In the genomic region with DNA sequence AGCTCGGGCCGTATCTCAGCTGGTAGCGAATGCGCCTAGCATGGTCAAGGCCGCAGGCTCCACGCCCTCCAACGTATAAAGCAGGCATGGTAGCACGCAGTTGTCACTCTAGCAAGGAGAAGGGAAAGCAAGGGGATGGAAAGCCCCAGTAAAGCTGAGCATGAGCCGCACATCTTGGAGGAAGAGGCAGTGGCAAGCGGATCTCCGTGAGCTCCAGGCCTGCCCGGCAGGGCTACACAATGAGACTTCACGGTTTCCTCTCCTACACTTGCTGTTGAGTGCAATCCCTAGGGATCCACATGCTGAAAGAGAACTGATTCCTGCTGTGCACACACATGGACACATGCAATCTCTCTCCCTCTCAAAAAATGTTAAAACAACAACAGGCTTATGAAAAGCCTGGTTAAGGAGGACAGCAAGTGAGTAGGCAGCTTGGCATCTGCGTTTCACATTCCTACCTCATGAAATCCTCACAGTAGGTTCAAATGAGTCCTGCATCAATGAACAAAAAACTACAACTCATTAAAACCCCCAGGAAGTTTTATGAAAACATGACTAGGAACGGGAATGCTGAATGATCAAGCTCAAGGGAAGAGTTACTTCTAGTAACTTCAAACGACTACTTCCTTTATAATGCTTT, we compare ENCODE assay signal across 10 mouse cellular contexts. TPM values are rescaled to one million over a fixed set of nuclear protein-coding genes. Genes with fewer than 3 reads are reported as not detected.
DNase-seq lines count a peak whose midpoint lies in the region; ATAC-seq and TF ChIP-seq lines count a peak whose summit lies in the region.
"Had no signal": no experiment of that assay in that cellular context is flagged by ENCODE, and none has a peak within 500 bp of the region (broad histone marks: within the 10 kb centered on the region; RNA-seq: fewer than 3 reads in every experiment).

No protein-coding gene starts in this region.

- H3K36me3 ChIP-seq in heart, adult 2 months (ENCODE audit: control insufficient read depth, insufficient read depth, low read length) = peaks cover 14% of the 10 kb centered on the region
- H3K36me3 ChIP-seq in neural tube, embryonic 13.5 days = no peaks in the 10 kb centered on the region
- no peaks in the 10 kb centered on the region for H3K36me3 ChIP-seq in neural tube, embryonic 15.5 days
- no peaks in the 10 kb centered on the region for H3K36me3 ChIP-seq in myocyte (ENCODE audit: control insufficient read depth, insufficient read depth)
- no peaks in the 10 kb centered on the region for H3K36me3 ChIP-seq in forebrain, embryonic 13.5 days (ENCODE audit: poor library complexity, severe bottlenecking)
- H3K36me3 ChIP-seq: limb, embryonic 15.5 days had no signal

- no peaks in the 10 kb centered on the region for H3K27me3 ChIP-seq in heart, adult 2 months (ENCODE audit: control insufficient read depth, insufficient read depth, low read length)
- H3K27me3 ChIP-seq in neural tube, embryonic 13.5 days = no peaks in the 10 kb centered on the region
- no peaks in the 10 kb centered on the region for H3K27me3 ChIP-seq in neural tube, embryonic 15.5 days (replicated peaks)
- no peaks in the 10 kb centered on the region for H3K27me3 ChIP-seq in myocyte (ENCODE audit: control insufficient read depth, insufficient read depth, insufficient read length)
- no peaks in the 10 kb centered on the region for H3K27me3 ChIP-seq in forebrain, embryonic 13.5 days
- H3K27me3 ChIP-seq: limb, embryonic 15.5 days had no signal

- DNase-seq in heart, adult 2 months = peak; percentile 33 to 39
- no peak for DNase-seq in heart, adult 8-10 months (ENCODE audit: low spot score)
- peak; percentile 35 to 42 for DNase-seq in adrenal gland, postnatal 36 days
- DNase-seq in cerebellum, adult 11 months = no peak
- DNase-seq: kidney, postnatal 14 days had no signal

- H3ac ChIP-seq in myocyte (ENCODE audit: control insufficient read depth, insufficient read length) = no peak overlapping the region

- TF ChIP-seq EP300 in heart, adult 2 months (IDR thresholded peaks at IDR 0.05; ENCODE audit: insufficient read depth, low read depth, low read length) = 0 out of 2 replicates have a peak, but pooled peaks have one; percentile 32

- 0 out of 2 replicates have a peak overlapping the region, but pooled peaks have one; percentile 15 for H3K4me3 ChIP-seq in heart, adult 2 months
- no peak overlapping the region for H3K4me3 ChIP-seq in neural tube, embryonic 13.5 days
- H3K4me3 ChIP-seq in neural tube, embryonic 15.5 days (replicated peaks) = no peak overlapping the region
- peak overlapping the region; percentile 1 for H3K4me3 ChIP-seq in myocyte
- H3K4me3 ChIP-seq in forebrain, embryonic 13.5 days = no peak overlapping the region
- H3K4me3 ChIP-seq: limb, embryonic 15.5 days had no signal

- TF ChIP-seq CTCF in heart, adult 2 months (IDR thresholded peaks at IDR 0.05) = peak; percentile 24; the same call in 1 of the 2 replicates

- WGBS in heart, adult 2 months = 51% methylated on average over 16 of the region's 16 CpGs
- WGBS in neural tube, embryonic 13.5 days = 76% methylated on average over 16 of the region's 16 CpGs
- 71% methylated on average over 16 of the region's 16 CpGs for WGBS in neural tube, embryonic 15.5 days
- WGBS in forebrain, embryonic 13.5 days = 74% methylated on average over 16 of the region's 16 CpGs

- no peak overlapping the region for H3K9ac ChIP-seq in heart, adult 2 months (ENCODE audit: low read depth, low read length)
- no peak overlapping the region for H3K9ac ChIP-seq in neural tube, embryonic 13.5 days
- H3K9ac ChIP-seq in neural tube, embryonic 15.5 days (replicated peaks) = no peak overlapping the region
- no peak overlapping the region for H3K9ac ChIP-seq in forebrain, embryonic 13.5 days
- H3K9ac ChIP-seq: limb, embryonic 15.5 days had no signal

- 0 out of 2 replicates have a peak, but pooled peaks have one; percentile 32 for ATAC-seq in neural tube, embryonic 13.5 days (ENCODE audit: low read depth)
- ATAC-seq in neural tube, embryonic 15.5 days (ENCODE audit: low FRiP score) = no peak
- no peak for ATAC-seq in forebrain, embryonic 13.5 days

- H3K27ac ChIP-seq in heart, adult 2 months = peak overlapping the region; percentile 64
- 0 out of 2 replicates have a peak overlapping the region, but pooled peaks have one; percentile 13 for H3K27ac ChIP-seq in neural tube, embryonic 13.5 days (replicated peaks)
- no peak overlapping the region for H3K27ac ChIP-seq in neural tube, embryonic 15.5 days (replicated peaks)
- no peak overlapping the region; the same call in 1 of the 2 replicates for H3K27ac ChIP-seq in forebrain, embryonic 13.5 days
- H3K27ac ChIP-seq: limb, embryonic 15.5 days had no signal

- no peaks in the 10 kb centered on the region for H3K9me3 ChIP-seq in neural tube, embryonic 13.5 days
- H3K9me3 ChIP-seq in neural tube, embryonic 15.5 days (replicated peaks) = no peaks in the 10 kb centered on the region
- H3K9me3 ChIP-seq in forebrain, embryonic 13.5 days (replicated peaks) = no peaks in the 10 kb centered on the region
- H3K9me3 ChIP-seq: limb, embryonic 15.5 days had no signal

- TF ChIP-seq POLR2A in heart, adult 2 months (IDR thresholded peaks at IDR 0.05; ENCODE audit: insufficient read depth, low read depth, low read length) = 0 out of 2 replicates have a peak, but pooled peaks have one; percentile 12
- no peak for TF ChIP-seq POLR2A in myocyte (IDR thresholded peaks at IDR 0.05; ENCODE audit: insufficient read length, low read depth)

- peaks cover 7% of the 10 kb centered on the region for H3K79me2 ChIP-seq in heart, adult 2 months (replicated peaks; ENCODE audit: control insufficient read depth, insufficient read depth, low read length)
- H3K79me2 ChIP-seq in myocyte (ENCODE audit: control insufficient read depth, insufficient read depth) = peaks cover 37% of the 10 kb centered on the region

- H3K4me1 ChIP-seq in heart, adult 2 months (ENCODE audit: control insufficient read depth, insufficient read depth, low read length) = peaks cover 19% of the 10 kb centered on the region
- H3K4me1 ChIP-seq in neural tube, embryonic 13.5 days (replicated peaks) = peaks cover 55% of the 10 kb centered on the region
- peaks cover 30% of the 10 kb centered on the region for H3K4me1 ChIP-seq in neural tube, embryonic 15.5 days
- H3K4me1 ChIP-seq in forebrain, embryonic 13.5 days = peaks cover 19% of the 10 kb centered on the region

- no peak overlapping the region for H3K4me2 ChIP-seq in neural tube, embryonic 13.5 days
- no peak overlapping the region for H3K4me2 ChIP-seq in neural tube, embryonic 15.5 days
- H3K4me2 ChIP-seq in myocyte (ENCODE audit: low read depth) = peak overlapping the region; percentile 86
- H3K4me2 ChIP-seq in forebrain, embryonic 13.5 days = no peak overlapping the region
- H3K4me2 ChIP-seq: limb, embryonic 15.5 days had no signal

- intact Hi-C loops in heart, adult 2 months (cut with DNase I) = loop anchor here (2.0 to 10.0 kb wide), 2 partner anchors 15 to 169 kb away; a partner anchor contains a TSS

TF ChIP-seq in myocyte, 11 proteins besides CTCF, POLR2A, EP300 and RAD21:
- TF ChIP-seq MAX (IDR thresholded peaks at IDR 0.05; ENCODE audit: low read depth) (no peak), USF1 (IDR thresholded peaks at IDR 0.05; ENCODE audit: low read depth) (no peak), REST (IDR thresholded peaks at IDR 0.05; ENCODE audit: insufficient read depth, insufficient read length) (no peak), POLR2AphosphoS2 (IDR thresholded peaks at IDR 0.05; ENCODE audit: insufficient read length, low read depth) (no peak), TCF12 (IDR thresholded peaks at IDR 0.05; ENCODE audit: insufficient read depth, poor library complexity, severe bottlenecking) (no peak), SRF (IDR thresholded peaks at IDR 0.05; ENCODE audit: control insufficient read depth, insufficient read length, low read depth) (no peak), MYOD1 (IDR thresholded peaks at IDR 0.05; ENCODE audit: control insufficient read depth in 1 of 3, insufficient read length in 2 of 3, low read depth in 2 of 3) (no peak), E2F4 (IDR thresholded peaks at IDR 0.05; ENCODE audit: insufficient read depth) (no peak), TCF3 (IDR thresholded peaks at IDR 0.05; ENCODE audit: insufficient read length, low read depth) (no peak), CEBPB (IDR thresholded peaks at IDR 0.05; ENCODE audit: insufficient read depth, poor library complexity, severe bottlenecking) (no peak), MYOG (IDR thresholded peaks at IDR 0.05; ENCODE audit: control insufficient read depth in 1 of 3, insufficient read depth in 1 of 3, insufficient read length in 2 of 3, low read depth in 2 of 3) (no peak)
TF ChIP-seq in myocyte: peak in this region for 0.

RNA-seq across cellular contexts. Expression of a gene that starts 7.9 kb away (rescaled TPM):
- total RNA-seq in heart, adult 2 months (2021) = 100 to 1,000 TPM; 285 to 294 TPM
- polyA plus RNA-seq in heart, adult 2 months (2012; rRNA removed) = 413 and 640 TPM in 2 replicates
- total RNA-seq in heart, adult 8-10 months (2022) = 100 to 1,000 TPM; 290 to 388 (median 328) TPM
- 370 and 394 TPM in 2 replicates for polyA plus RNA-seq in neural tube, embryonic 13.5 days (2015; fragmentation: Nextera tagmentation; extraction: Ambion mirVana)
- 450 and 456 TPM in 2 replicates for polyA plus RNA-seq in neural tube, embryonic 15.5 days (2015; fragmentation: Nextera tagmentation; extraction: Ambion mirVana)
- total RNA-seq in adrenal gland, postnatal 36 days (2021) = 100 to 1,000 TPM; 600 to 666 TPM
- polyA plus RNA-seq in myocyte (2012; fragmentation: generic; extraction: Trizol) = 65.7 TPM
- polyA plus RNA-seq in forebrain, embryonic 13.5 days (2015; fragmentation: Nextera tagmentation; extraction: Ambion mirVana) = 181 and 195 TPM in 2 replicates

Comparison
In these comparisons a context has a peak if more than half of its experiments do, and no peak if none do; other contexts are left out.
1. DNase-seq: peak in heart, adult 2 months (2 of 2) and adrenal gland, postnatal 36 days (2 of 2); none in heart, adult 8-10 months (single experiment) and cerebellum, adult 11 months (single experiment).
2. H3K27ac ChIP-seq: peak in heart, adult 2 months (single experiment) and neural tube, embryonic 13.5 days (single experiment); none in neural tube, embryonic 15.5 days (single experiment) and forebrain, embryonic 13.5 days (single experiment).
3. H3K4me3 ChIP-seq: peak in heart, adult 2 months (single experiment) and myocyte (single experiment); none in neural tube, embryonic 13.5 days (single experiment), neural tube, embryonic 15.5 days (single experiment) and forebrain, embryonic 13.5 days (single experiment).